Mouse (Mus musculus) embryonic facial prominence, embryonic 15.5 days (tissue): ENCODE data around the gene Ip6k2. TPM values are rescaled to one million over a fixed set of nuclear protein-coding genes. Genes with fewer than 3 reads are reported as not detected.
A peak's percentile ranks its signal among the peaks of the same experiment; 100 is the strongest.

ENCODE experiments used
- ATAC-seq: fragments of 200-750 bp; cut with Nextera tagmentation; 2 replicates; pipeline ENCODE4 v1.8.0; 2017; ENCODE audit warnings: low read depth, moderate TSS enrichment; ENCODE audit not compliant: insufficient number of reproducible peaks, low FRiP score, low TSS enrichment
- H3K27ac ChIP-seq: fragments of 300-500 bp; sonication (generic); replicated peaks from 2 replicates; pipeline ENCODE4 v1.5.1; 2015; ENCODE audit warnings: mild to moderate bottlenecking, inconsistent platforms
- H3K27me3 ChIP-seq: fragments of 300-500 bp; sonication (generic); 2 replicates; pipeline ENCODE4 v1.6.1; 2015; ENCODE audit warnings: inconsistent platforms
- H3K36me3 ChIP-seq: fragments of 300-500 bp; sonication (generic); 2 replicates; pipeline ENCODE4 v1.6.1; 2015; ENCODE audit warnings: mild to moderate bottlenecking, inconsistent platforms
- H3K4me1 ChIP-seq: fragments of 300-500 bp; sonication (generic); 2 replicates; pipeline ENCODE4 v1.6.1; 2015; ENCODE audit warnings: inconsistent platforms
- H3K4me2 ChIP-seq: fragments of 300-500 bp; sonication (generic); replicated peaks from 2 replicates; pipeline ENCODE4 v1.6.1; 2015; ENCODE audit warnings: mild to moderate bottlenecking, inconsistent platforms
- H3K4me3 ChIP-seq: fragments of 300-500 bp; sonication (generic); replicated peaks from 2 replicates; pipeline ENCODE4 v1.5.1; 2015; ENCODE audit warnings: mild to moderate bottlenecking, inconsistent platforms
- H3K9ac ChIP-seq: fragments of 300-500 bp; sonication (generic); 2 replicates; pipeline ENCODE4 v1.6.1; 2015; ENCODE audit warnings: inconsistent platforms
- H3K9me3 ChIP-seq: fragments of 300-500 bp; sonication (generic); replicated peaks from 2 replicates; pipeline ENCODE4 v1.6.1; 2016; ENCODE audit warnings: inconsistent platforms
- WGBS: fragments of 180-500 bp; shearing (Covaris S2); methylation state at CpG from one replicate; pipeline ENCODE4 v1.1.7; 2015; 5-methylcytosine and 5-hydroxymethylcytosine counted together
- polyA plus RNA-seq: library from polyadenylated mRNA; unstranded; fragments of >200 nt; fragmentation: Nextera tagmentation; extraction: Ambion mirVana; gene quantifications from 2 replicates; pipeline ENCODE4 v1.2.1, GENCODE M21; 2015

Gene Ip6k2
- polyA plus RNA-seq, 1 experiment from 2014 or later, result 101 TPM

DNA sequence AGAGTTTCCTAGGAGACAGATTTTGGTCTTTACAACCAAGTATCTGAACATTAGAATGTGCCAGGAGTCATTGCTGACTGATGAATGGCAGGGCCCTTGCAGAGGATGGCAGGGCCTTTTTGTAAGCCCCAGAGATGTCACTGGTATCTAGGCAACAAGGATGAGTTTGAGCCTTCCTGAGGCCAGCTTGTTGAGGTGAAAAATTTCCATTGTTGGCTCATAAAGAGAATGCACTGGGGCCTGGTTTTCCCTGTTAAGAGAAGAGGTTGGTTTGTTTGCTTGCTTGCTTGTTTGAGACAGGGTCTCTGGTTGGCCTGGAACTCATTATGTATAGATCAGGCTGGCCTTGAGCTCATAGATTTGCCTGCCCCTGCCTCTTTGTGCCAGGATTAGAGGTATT, 1.8 kb downstream of the Ip6k2 start:
- no peaks in the 10 kb centered on the region for H3K27me3 ChIP-seq
- H3K4me2 ChIP-seq, result peak overlapping the region; percentile 63
- ATAC-seq, result no peak
- no peak overlapping the region for H3K9ac ChIP-seq
- peak overlapping the region; percentile 89 for H3K4me3 ChIP-seq
- no peaks in the 10 kb centered on the region for H3K9me3 ChIP-seq
- H3K27ac ChIP-seq, result no peak overlapping the region; the same call in 1 of the 2 replicates
- H3K36me3 ChIP-seq, result no peaks in the 10 kb centered on the region
- peaks cover 42% of the 10 kb centered on the region for H3K4me1 ChIP-seq

- no peak overlapping the region for H3K4me2 ChIP-seq
- H3K9ac ChIP-seq, result no peak overlapping the region
- no peaks in the 10 kb centered on the region for H3K36me3 ChIP-seq
- no peaks in the 10 kb centered on the region for H3K9me3 ChIP-seq
- no peaks in the 10 kb centered on the region for H3K27me3 ChIP-seq
- no peak overlapping the region for H3K4me3 ChIP-seq
- H3K27ac ChIP-seq, result no peak overlapping the region
- no peak for ATAC-seq
- 77% methylated on average over 1 of the region's 1 CpGs for WGBS
- peaks cover 50% of the 10 kb centered on the region for H3K4me1 ChIP-seq
These were observed 2.9 kb downstream of the Ip6k2 start for GRCm38 (mm10) chr9:108786494-108786893.

DNA sequence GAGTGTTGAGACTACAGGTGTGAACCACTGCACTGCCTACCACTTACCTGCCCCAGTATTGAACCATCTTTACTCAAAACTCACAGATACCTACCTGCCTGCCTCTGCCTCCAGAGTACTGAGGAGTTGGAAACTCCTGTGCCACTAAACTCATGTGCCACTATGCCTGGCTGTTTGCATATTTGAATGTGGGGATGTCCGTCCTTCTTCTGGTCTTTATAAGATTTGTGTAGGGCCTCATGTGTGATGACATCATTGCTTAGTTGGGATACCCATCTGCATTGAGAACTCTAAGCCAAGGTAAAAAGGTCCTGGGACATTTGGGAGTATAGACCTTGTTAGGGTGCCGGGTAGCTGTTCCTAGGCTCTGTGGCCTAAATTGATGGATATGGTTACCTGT, 3.5 kb downstream of the Ip6k2 start:
- Histone ChIP-seq H3K27ac (no peak overlapping the region), H3K4me2 (no peak overlapping the region), H3K36me3 (no peaks in the 10 kb centered on the region), H3K9me3 (no peaks in the 10 kb centered on the region), H3K4me1 (peaks cover 55% of the 10 kb centered on the region), H3K9ac (no peak overlapping the region), H3K27me3 (no peaks in the 10 kb centered on the region), H3K4me3 (no peak overlapping the region)
- WGBS, result 81% methylated on average over 2 of the region's 2 CpGs
- ATAC-seq, result no peak

- 74% methylated on average over 3 of the region's 3 CpGs for WGBS
- H3K4me3 ChIP-seq, result no peak overlapping the region
- H3K9me3 ChIP-seq, result no peaks in the 10 kb centered on the region
- H3K4me2 ChIP-seq, result no peak overlapping the region
- ATAC-seq, result no peak
- H3K36me3 ChIP-seq, result no peaks in the 10 kb centered on the region
- H3K4me1 ChIP-seq, result peaks cover 56% of the 10 kb centered on the region
- no peak overlapping the region for H3K9ac ChIP-seq
- no peak overlapping the region for H3K27ac ChIP-seq
- no peaks in the 10 kb centered on the region for H3K27me3 ChIP-seq
These were observed 5.1 kb downstream of the Ip6k2 start for GRCm38 (mm10) chr9:108788713-108789112.

DNA sequence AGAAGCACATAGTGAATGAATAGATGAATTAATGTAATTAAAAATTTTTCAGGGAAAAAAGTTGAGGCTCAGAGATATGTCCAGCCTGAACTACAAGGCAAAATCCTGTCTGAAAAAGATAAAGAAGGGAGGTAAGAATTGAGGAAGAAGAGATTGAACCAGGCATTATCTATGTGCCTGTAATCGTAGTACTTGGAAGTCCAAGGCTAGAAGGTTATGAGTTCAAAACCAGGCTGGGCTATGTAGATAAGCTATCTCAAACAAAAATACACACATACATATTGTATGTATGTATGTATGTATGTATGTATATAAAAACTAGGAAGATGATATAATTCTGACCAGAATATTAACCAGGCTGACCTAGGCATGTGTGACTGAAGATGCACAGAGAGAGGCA, 8.7 kb downstream of the Ip6k2 start:
- peaks cover 15% of the 10 kb centered on the region for H3K36me3 ChIP-seq
- WGBS, result 84% methylated on average over 1 of the region's 1 CpGs
- H3K9ac ChIP-seq, result no peak overlapping the region
- H3K4me1 ChIP-seq, result peaks cover 63% of the 10 kb centered on the region
- no peaks in the 10 kb centered on the region for H3K9me3 ChIP-seq
- 0 out of 2 replicates have a peak overlapping the region, but pooled peaks have one; percentile 39 for H3K27ac ChIP-seq
- ATAC-seq, result no peak
- H3K4me2 ChIP-seq, result no peak overlapping the region
- H3K27me3 ChIP-seq, result no peaks in the 10 kb centered on the region
- no peak overlapping the region for H3K4me3 ChIP-seq

DNA sequence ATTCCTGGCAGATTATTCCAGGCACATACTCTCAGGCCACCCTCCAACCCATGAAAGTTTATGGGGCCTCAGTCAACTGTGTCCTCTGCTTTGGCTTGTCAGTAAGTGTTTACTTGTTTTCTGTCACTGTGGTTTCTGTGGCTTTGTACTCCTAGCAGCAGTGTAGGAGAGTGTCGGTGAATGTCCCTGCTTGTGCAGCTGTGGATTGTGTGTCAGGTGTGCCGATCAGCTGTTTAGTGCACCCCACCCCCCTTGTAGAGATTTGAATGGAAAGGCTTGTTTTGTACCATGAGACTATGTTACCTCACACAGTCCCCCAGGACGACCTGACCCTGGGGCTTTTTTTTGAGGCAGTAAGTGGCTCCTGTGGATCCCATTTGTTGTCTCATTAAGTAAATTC, 9.1 kb downstream of the Ip6k2 start:
- Histone ChIP-seq H3K9me3 (no peaks in the 10 kb centered on the region), H3K9ac (no peak overlapping the region), H3K36me3 (peaks cover 19% of the 10 kb centered on the region), H3K4me1 (peaks cover 59% of the 10 kb centered on the region), H3K27me3 (no peaks in the 10 kb centered on the region), H3K4me3 (no peak overlapping the region), H3K4me2 (no peak overlapping the region), H3K27ac (peak overlapping the region; percentile 39; the same call in 1 of the 2 replicates)
- ATAC-seq, result peak; percentile 56; the same call in 1 of the 2 replicates
- WGBS, result 28% methylated on average over 3 of the region's 3 CpGs

GRCm38 (mm10) chr9:108795281-108795680, 11.7 kb downstream of the Ip6k2 start:
- 55% methylated on average over 2 of the region's 2 CpGs for WGBS
- H3K4me2 ChIP-seq, result no peak overlapping the region

DNA sequence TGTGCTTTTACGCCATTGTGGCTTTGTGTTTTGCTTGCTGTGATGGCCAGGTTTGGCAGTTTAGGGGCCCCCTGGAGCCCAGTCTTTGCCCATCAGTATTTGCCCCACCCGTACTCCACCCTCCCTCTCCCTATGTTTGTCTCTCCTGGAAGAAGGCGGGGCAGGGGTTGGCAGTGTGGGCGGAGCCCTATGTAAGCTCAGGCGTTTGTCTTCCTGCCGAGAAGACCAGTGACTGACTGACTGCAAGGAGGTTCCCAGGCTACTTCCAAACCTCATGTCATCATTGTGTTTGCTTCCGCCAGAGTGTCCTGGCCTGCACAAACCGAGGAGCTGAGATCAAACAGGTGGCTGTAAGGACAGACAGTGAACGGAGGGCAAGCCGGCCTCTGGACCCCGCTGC, 12.2 kb downstream of the Ip6k2 start:
- ATAC-seq, result 0 out of 2 replicates have a peak, but pooled peaks have one; percentile 60
- H3K4me2 ChIP-seq, result 0 out of 2 replicates have a peak overlapping the region, but pooled peaks have one; percentile 10
- H3K27ac ChIP-seq, result peak overlapping the region; percentile 69

More at GRCm38 (mm10) chr9:108795281-108795680, 11.7 kb downstream of the Ip6k2 start:
- Histone ChIP-seq H3K9ac (no peak overlapping the region), H3K9me3 (no peaks in the 10 kb centered on the region), H3K4me3 (no peak overlapping the region), H3K36me3 (peaks cover 43% of the 10 kb centered on the region), H3K4me1 (peaks cover 51% of the 10 kb centered on the region), H3K27ac (no peak overlapping the region), H3K27me3 (no peaks in the 10 kb centered on the region)
- ATAC-seq, result no peak

DNA sequence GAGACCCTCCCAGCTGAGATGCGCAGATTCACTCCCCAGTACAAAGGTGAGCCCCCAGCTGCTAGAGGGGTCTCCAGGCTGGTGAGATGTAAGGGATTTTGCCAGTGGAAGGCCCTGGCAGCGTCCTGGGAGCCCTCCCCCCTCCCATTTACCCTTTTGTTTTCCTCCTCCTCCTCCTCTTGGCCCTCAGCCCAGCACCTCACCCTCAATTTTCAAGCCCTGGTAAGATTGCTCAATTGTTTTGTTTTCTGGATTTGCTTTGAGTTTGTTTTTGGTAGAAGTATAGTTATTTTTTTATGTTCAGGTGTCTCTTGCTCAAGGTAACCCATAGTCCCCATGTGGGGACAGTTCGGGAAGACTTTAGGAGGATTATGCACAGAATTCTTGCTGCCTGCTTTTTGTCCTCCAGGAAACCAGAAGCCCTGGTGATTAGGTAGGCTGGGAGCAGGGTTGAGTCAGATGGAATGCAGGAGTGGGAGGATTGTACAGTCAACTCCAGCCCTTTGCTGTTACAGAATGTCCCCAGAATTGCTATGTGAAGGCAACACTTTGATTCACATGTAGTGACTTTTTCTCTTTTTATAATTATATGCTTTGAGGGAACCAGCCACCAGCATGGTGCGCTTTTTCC, 12.9 kb downstream of the Ip6k2 start:
- Histone ChIP-seq H3K4me2 (0 out of 2 replicates have a peak overlapping the region, but pooled peaks have one; percentile 10), H3K4me3 (peak overlapping the region; percentile 6; the same call in 1 of the 2 replicates), H3K27ac (peak overlapping the region; percentile 69), H3K9ac (no peak overlapping the region), H3K36me3 (peaks cover 49% of the 10 kb centered on the region), H3K9me3 (no peaks in the 10 kb centered on the region), H3K27me3 (no peaks in the 10 kb centered on the region), H3K4me1 (peaks cover 41% of the 10 kb centered on the region)
- WGBS, result 77% methylated on average over 4 of the region's 4 CpGs
- ATAC-seq, result no peak

More for the DNA sequence above, 12.2 kb downstream of the Ip6k2 start:
- no peak overlapping the region for H3K9ac ChIP-seq
- H3K36me3 ChIP-seq, result peaks cover 45% of the 10 kb centered on the region
- peaks cover 48% of the 10 kb centered on the region for H3K4me1 ChIP-seq
- H3K9me3 ChIP-seq, result no peaks in the 10 kb centered on the region
- H3K4me3 ChIP-seq, result peak overlapping the region; percentile 6
- no peaks in the 10 kb centered on the region for H3K27me3 ChIP-seq
- WGBS, result 42% methylated on average over 11 of the region's 11 CpGs

DNA sequence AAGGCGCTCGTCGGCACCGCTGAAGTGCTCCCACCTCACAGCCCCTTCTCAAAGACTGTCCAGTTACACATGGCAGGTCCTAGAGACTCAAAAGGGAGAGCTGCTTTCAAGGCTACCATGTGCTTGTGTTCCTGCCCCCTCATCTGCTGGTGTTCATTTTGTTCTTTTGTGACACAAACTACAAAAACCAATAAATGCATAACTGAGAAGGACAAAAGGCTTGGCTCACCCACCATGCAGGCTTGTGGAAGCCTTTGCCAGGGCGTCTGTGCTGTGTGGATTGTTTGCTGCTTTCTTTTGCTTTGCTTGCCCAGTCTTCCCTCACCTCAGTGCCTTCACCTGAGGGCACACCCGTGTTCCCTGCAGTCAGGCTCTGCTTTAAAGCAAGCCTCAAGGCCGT, 13.9 kb downstream of the Ip6k2 start:
- H3K9ac ChIP-seq, result no peak overlapping the region
- 88% methylated on average over 7 of the region's 7 CpGs for WGBS
- H3K9me3 ChIP-seq, result no peaks in the 10 kb centered on the region
- no peak for ATAC-seq
- H3K27ac ChIP-seq, result no peak overlapping the region
- no peaks in the 10 kb centered on the region for H3K27me3 ChIP-seq
- peaks cover 32% of the 10 kb centered on the region for H3K4me1 ChIP-seq
- H3K4me2 ChIP-seq, result 0 out of 2 replicates have a peak overlapping the region, but pooled peaks have one; percentile 12
- H3K36me3 ChIP-seq, result peaks cover 59% of the 10 kb centered on the region
- 0 out of 2 replicates have a peak overlapping the region, but pooled peaks have one; percentile 10 for H3K4me3 ChIP-seq

- peaks cover 28% of the 10 kb centered on the region for H3K4me1 ChIP-seq
- peaks cover 63% of the 10 kb centered on the region for H3K36me3 ChIP-seq
- no peak overlapping the region for H3K9ac ChIP-seq
- H3K4me3 ChIP-seq, result no peak overlapping the region
- 69% methylated on average over 5 of the region's 5 CpGs for WGBS
- H3K27me3 ChIP-seq, result no peaks in the 10 kb centered on the region
- H3K9me3 ChIP-seq, result no peaks in the 10 kb centered on the region
- no peak for ATAC-seq
- no peak overlapping the region for H3K4me2 ChIP-seq
- H3K27ac ChIP-seq, result no peak overlapping the region
These were observed 15.0 kb downstream of the Ip6k2 start for GRCm38 (mm10) chr9:108798508-108799075.
